Mouse (Mus musculus): ENCODE results near the gene Rhobtb1. TPM values are rescaled to one million over a fixed set of nuclear protein-coding genes. Genes with fewer than 3 reads are reported as not detected.

The Rhobtb1 gene
- polyA plus RNA-seq, 1 experiment = 7.5 TPM

GRCm38 (mm10) chr10:69334271-69335194, 183.3 kb downstream of the Rhobtb1 start:
- Histone ChIP-seq H3K4me2 (ENCODE audit: low read depth) (peak overlapping the region; percentile 30), H3K27me3 (ENCODE audit: control insufficient read depth, insufficient read depth, insufficient read length) (no peaks in the 10 kb centered on the region), H3K79me2 (ENCODE audit: control insufficient read depth, insufficient read depth) (no peaks in the 10 kb centered on the region), H3K4me3 (no peak overlapping the region), H3ac (ENCODE audit: control insufficient read depth, insufficient read length) (no peak overlapping the region), H3K36me3 (ENCODE audit: control insufficient read depth, insufficient read depth) (peaks cover 22% of the 10 kb centered on the region)
- no peak for TF ChIP-seq REST (IDR thresholded peaks at IDR 0.05; ENCODE audit: insufficient read depth, insufficient read length)
- peak in 1 of 3 experiments; percentile 41 for TF ChIP-seq MYOG (IDR thresholded peaks at IDR 0.05; ENCODE audit: control insufficient read depth in 1 of 3, insufficient read depth in 1 of 3, insufficient read length in 2 of 3, low read depth in 2 of 3)

- peak overlapping the region; percentile 30 for H3K4me2 ChIP-seq (ENCODE audit: low read depth)
- no peaks in the 10 kb centered on the region for H3K79me2 ChIP-seq (ENCODE audit: control insufficient read depth, insufficient read depth)
- peaks cover 28% of the 10 kb centered on the region for H3K36me3 ChIP-seq (ENCODE audit: control insufficient read depth, insufficient read depth)
- H3ac ChIP-seq (ENCODE audit: control insufficient read depth, insufficient read length) = no peak overlapping the region
- peak; percentile 24 for TF ChIP-seq POLR2A (IDR thresholded peaks at IDR 0.05; ENCODE audit: insufficient read length, low read depth)
- TF ChIP-seq SRF (IDR thresholded peaks at IDR 0.05; ENCODE audit: control insufficient read depth, insufficient read length, low read depth) = no peak
- H3K27me3 ChIP-seq (ENCODE audit: control insufficient read depth, insufficient read depth, insufficient read length) = no peaks in the 10 kb centered on the region
- H3K4me3 ChIP-seq = no peak overlapping the region
These were observed 183.9 kb downstream of the Rhobtb1 start for GRCm38 (mm10) chr10:69335195-69335536.

GRCm38 (mm10) chr10:69335611-69336010, 184.4 kb downstream of the Rhobtb1 start:
- TF ChIP-seq POLR2A (IDR thresholded peaks at IDR 0.05; ENCODE audit: insufficient read length, low read depth) = peak; percentile 0
- no peak for TF ChIP-seq MAX (IDR thresholded peaks at IDR 0.05; ENCODE audit: low read depth)
- no peak for TF ChIP-seq TCF3 (IDR thresholded peaks at IDR 0.05; ENCODE audit: insufficient read length, low read depth)
- Histone ChIP-seq H3K27me3 (ENCODE audit: control insufficient read depth, insufficient read depth, insufficient read length) (no peaks in the 10 kb centered on the region), H3K4me3 (no peak overlapping the region), H3K4me2 (ENCODE audit: low read depth) (no peak overlapping the region), H3ac (ENCODE audit: control insufficient read depth, insufficient read length) (no peak overlapping the region), H3K36me3 (ENCODE audit: control insufficient read depth, insufficient read depth) (peaks cover 28% of the 10 kb centered on the region), H3K79me2 (ENCODE audit: control insufficient read depth, insufficient read depth) (peaks cover under 1% of the 10 kb centered on the region)

GRCm38 (mm10) chr10:69336219-69336618, 185.0 kb downstream of the Rhobtb1 start:
- H3ac ChIP-seq (ENCODE audit: control insufficient read depth, insufficient read length) = no peak overlapping the region
- no peaks in the 10 kb centered on the region for H3K27me3 ChIP-seq (ENCODE audit: control insufficient read depth, insufficient read depth, insufficient read length)
- H3K4me2 ChIP-seq (ENCODE audit: low read depth) = no peak overlapping the region
- no peak overlapping the region for H3K4me3 ChIP-seq
- TF ChIP-seq SRF (IDR thresholded peaks at IDR 0.05; ENCODE audit: control insufficient read depth, insufficient read length, low read depth) (no peak), USF1 (IDR thresholded peaks at IDR 0.05; ENCODE audit: low read depth) (no peak), TCF12 (IDR thresholded peaks at IDR 0.05; ENCODE audit: insufficient read depth, poor library complexity, severe bottlenecking) (no peak), MYOG (IDR thresholded peaks at IDR 0.05; ENCODE audit: control insufficient read depth in 1 of 3, insufficient read depth in 1 of 3, insufficient read length in 2 of 3, low read depth in 2 of 3) (no peak), MAX (IDR thresholded peaks at IDR 0.05; ENCODE audit: low read depth) (no peak), REST (IDR thresholded peaks at IDR 0.05; ENCODE audit: insufficient read depth, insufficient read length) (no peak), CEBPB (IDR thresholded peaks at IDR 0.05; ENCODE audit: insufficient read depth, poor library complexity, severe bottlenecking) (no peak), POLR2A (IDR thresholded peaks at IDR 0.05; ENCODE audit: insufficient read length, low read depth) (no peak), E2F4 (IDR thresholded peaks at IDR 0.05; ENCODE audit: insufficient read depth) (no peak), POLR2AphosphoS2 (IDR thresholded peaks at IDR 0.05; ENCODE audit: insufficient read length, low read depth) (no peak), TCF3 (IDR thresholded peaks at IDR 0.05; ENCODE audit: insufficient read length, low read depth) (no peak), MYOD1 (IDR thresholded peaks at IDR 0.05; ENCODE audit: control insufficient read depth in 1 of 3, insufficient read length in 2 of 3, low read depth in 2 of 3) (no peak)
- H3K36me3 ChIP-seq (ENCODE audit: control insufficient read depth, insufficient read depth) = peaks cover 28% of the 10 kb centered on the region
- H3K79me2 ChIP-seq (ENCODE audit: control insufficient read depth, insufficient read depth) = peaks cover 4% of the 10 kb centered on the region

- H3K79me2 ChIP-seq (ENCODE audit: control insufficient read depth, insufficient read depth) = peaks cover 41% of the 10 kb centered on the region
- H3K4me3 ChIP-seq = no peak overlapping the region
- no peaks in the 10 kb centered on the region for H3K27me3 ChIP-seq (ENCODE audit: control insufficient read depth, insufficient read depth, insufficient read length)
- peaks cover 59% of the 10 kb centered on the region for H3K36me3 ChIP-seq (ENCODE audit: control insufficient read depth, insufficient read depth)
- TF ChIP-seq POLR2A (IDR thresholded peaks at IDR 0.05; ENCODE audit: insufficient read length, low read depth) (peak; percentile 24), MAX (IDR thresholded peaks at IDR 0.05; ENCODE audit: low read depth) (no peak)
- no peak overlapping the region for H3K4me2 ChIP-seq (ENCODE audit: low read depth)
- no peak overlapping the region for H3ac ChIP-seq (ENCODE audit: control insufficient read depth, insufficient read length)
These were observed 188.8 kb downstream of the Rhobtb1 start for GRCm38 (mm10) chr10:69340001-69340400.

Other genes starting within 250 kb of the Rhobtb1 start
- gene A930033H14Rik, start 61.7 kb downstream of the Rhobtb1 start, polyA plus RNA-seq (2012; fragmentation: generic; extraction: Trizol) = 1.9 TPM
- gene Cdk1, start 201.5 kb downstream of the Rhobtb1 start, polyA plus RNA-seq (2012; fragmentation: generic; extraction: Trizol) = 85.7 TPM
- 5.5 TPM for gene Ank3, start 247.3 kb downstream of the Rhobtb1 start, polyA plus RNA-seq (2012; fragmentation: generic; extraction: Trizol)